Mouse (Mus musculus) heart, embryonic 11.5 days (tissue): ENCODE measurements around the gene Fut8. TPM values are rescaled to one million over a fixed set of nuclear protein-coding genes. Genes with fewer than 3 reads are reported as not detected.

Source experiments
- ATAC-seq: fragments of 200-750 bp; cut with Nextera tagmentation; replicated peaks from 2 replicates; pipeline ENCODE4 v1.8.0; 2017; ENCODE audit warnings: moderate library complexity; ENCODE audit not compliant: insufficient number of reproducible peaks, low FRiP score, low TSS enrichment
- H3K27ac ChIP-seq: fragments of 300-500 bp; sonication (generic); 2 replicates; pipeline ENCODE4 v1.5.1; 2014; ENCODE audit warnings: mild to moderate bottlenecking, low read depth, low read length
- H3K27me3 ChIP-seq: fragments of 300-500 bp; sonication (generic); 2 replicates; pipeline ENCODE4 v1.6.1; 2014; ENCODE audit warnings: mild to moderate bottlenecking, low read length, mixed read lengths; ENCODE audit not compliant: control insufficient read depth, insufficient read depth
- H3K36me3 ChIP-seq: fragments of 300-500 bp; sonication (generic); 2 replicates; pipeline ENCODE4 v1.6.1; 2014; ENCODE audit warnings: mild to moderate bottlenecking, low read length, moderate library complexity, mixed read lengths; ENCODE audit not compliant: control insufficient read depth, insufficient read depth
- H3K4me1 ChIP-seq: fragments of 300-500 bp; sonication (generic); 2 replicates; pipeline ENCODE4 v1.6.1; 2014; ENCODE audit warnings: low read length; ENCODE audit not compliant: control insufficient read depth, insufficient read depth
- H3K4me2 ChIP-seq: fragments of 300-500 bp; sonication (generic); 2 replicates; pipeline ENCODE4 v1.6.1; 2014; ENCODE audit warnings: mild to moderate bottlenecking, moderate library complexity
- H3K4me3 ChIP-seq: fragments of 300-500 bp; sonication (generic); 2 replicates; pipeline ENCODE4 v1.5.1; 2014; ENCODE audit warnings: low read depth, low read length
- H3K9ac ChIP-seq: fragments of 300-500 bp; sonication (generic); 2 replicates; pipeline ENCODE4 v1.6.1; 2014; ENCODE audit warnings: mild to moderate bottlenecking, low read depth, low read length, moderate library complexity
- H3K9me3 ChIP-seq: fragments of 300-500 bp; sonication (generic); replicated peaks from 2 replicates; pipeline ENCODE4 v1.6.1; 2016; ENCODE audit warnings: low read length; ENCODE audit not compliant: control insufficient read depth
- WGBS: fragments of 180-500 bp; shearing (Covaris S2); extraction: QIAGEN DNeasy Blood & Tissue Kit; methylation state at CpG from one replicate; pipeline ENCODE4 v1.1.7; 2014; ENCODE audit not compliant: insufficient replicate concordance; 5-methylcytosine and 5-hydroxymethylcytosine counted together
- polyA plus RNA-seq: library from polyadenylated mRNA; unstranded; fragments of >200 nt; fragmentation: Nextera tagmentation; extraction: Ambion mirVana; gene quantifications from 2 replicates; pipeline ENCODE4 v1.2.1, GENCODE M21; 2014

Gene Fut8
- polyA plus RNA-seq, 1 experiment from 2014 or later, result 17.1 TPM

DNA sequence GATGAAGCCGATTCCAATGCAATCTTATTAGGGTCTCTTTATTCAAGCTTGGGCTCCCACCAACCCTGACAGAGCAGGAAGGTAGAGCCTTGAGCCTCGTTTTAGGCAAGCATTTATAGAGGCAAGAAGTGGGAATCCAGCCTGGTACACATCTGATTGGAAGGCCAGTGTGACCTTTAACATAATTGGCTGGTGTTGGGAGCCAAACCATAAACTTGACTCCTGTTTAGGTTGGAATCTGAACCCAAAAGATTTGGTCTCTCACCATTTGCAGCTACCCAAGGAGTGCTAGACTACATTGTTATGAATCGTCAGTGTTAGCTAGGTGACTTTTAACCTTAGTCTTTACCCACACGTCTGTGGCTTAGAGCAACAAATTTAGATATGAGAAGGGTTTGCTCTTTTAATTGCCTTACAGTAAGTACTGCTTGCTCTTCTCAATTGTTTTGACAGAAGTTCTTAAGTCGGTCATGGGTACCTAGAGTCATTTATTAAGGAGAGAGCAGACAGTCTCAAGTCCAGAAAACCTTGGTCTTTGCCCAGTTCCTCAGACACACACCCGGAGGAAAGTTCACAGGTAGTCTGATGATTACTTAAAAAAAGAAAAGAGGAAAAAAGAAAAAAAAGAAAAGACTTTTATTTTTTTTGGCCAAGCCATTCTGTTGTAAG lies 23.9 kb upstream of the Fut8 start:
- H3K4me3 ChIP-seq, result no peak overlapping the region
- no peak overlapping the region for H3K9ac ChIP-seq
- no peaks in the 10 kb centered on the region for H3K27me3 ChIP-seq
- H3K27ac ChIP-seq, result no peak overlapping the region
- no peaks in the 10 kb centered on the region for H3K9me3 ChIP-seq
- H3K4me1 ChIP-seq, result 0 out of 2 replicates have a peak, but pooled peaks cover 3% of the 10 kb centered on the region
- no peak for ATAC-seq
- WGBS, result 66% methylated on average over 6 of the region's 6 CpGs
- no peaks in the 10 kb centered on the region for H3K36me3 ChIP-seq
- H3K4me2 ChIP-seq, result no peak overlapping the region

DNA sequence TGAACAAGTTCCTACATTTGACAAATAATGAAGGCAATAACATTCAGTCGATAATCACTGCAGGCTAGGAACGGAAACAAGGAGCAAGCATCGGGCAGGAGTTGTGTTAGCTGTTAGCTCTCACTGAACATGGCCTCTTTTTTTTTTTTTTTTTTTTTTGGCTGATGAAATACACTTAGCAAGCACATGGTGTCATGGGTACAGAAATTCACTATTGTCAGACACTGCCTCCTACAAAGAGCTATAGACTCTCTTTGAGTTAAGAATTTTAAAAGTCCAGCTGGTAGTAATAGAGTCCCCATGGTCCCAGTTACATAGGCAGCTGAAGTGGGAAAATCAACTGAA lies 23.4 kb upstream of the Fut8 start:
- no peak overlapping the region for H3K9ac ChIP-seq
- H3K9me3 ChIP-seq, result no peaks in the 10 kb centered on the region
- no peaks in the 10 kb centered on the region for H3K36me3 ChIP-seq
- WGBS, result 87% methylated on average over 3 of the region's 3 CpGs
- H3K4me3 ChIP-seq, result no peak overlapping the region
- H3K4me1 ChIP-seq, result 0 out of 2 replicates have a peak, but pooled peaks cover 3% of the 10 kb centered on the region
- no peak for ATAC-seq
- no peaks in the 10 kb centered on the region for H3K27me3 ChIP-seq
- no peak overlapping the region for H3K27ac ChIP-seq
- H3K4me2 ChIP-seq, result no peak overlapping the region

DNA sequence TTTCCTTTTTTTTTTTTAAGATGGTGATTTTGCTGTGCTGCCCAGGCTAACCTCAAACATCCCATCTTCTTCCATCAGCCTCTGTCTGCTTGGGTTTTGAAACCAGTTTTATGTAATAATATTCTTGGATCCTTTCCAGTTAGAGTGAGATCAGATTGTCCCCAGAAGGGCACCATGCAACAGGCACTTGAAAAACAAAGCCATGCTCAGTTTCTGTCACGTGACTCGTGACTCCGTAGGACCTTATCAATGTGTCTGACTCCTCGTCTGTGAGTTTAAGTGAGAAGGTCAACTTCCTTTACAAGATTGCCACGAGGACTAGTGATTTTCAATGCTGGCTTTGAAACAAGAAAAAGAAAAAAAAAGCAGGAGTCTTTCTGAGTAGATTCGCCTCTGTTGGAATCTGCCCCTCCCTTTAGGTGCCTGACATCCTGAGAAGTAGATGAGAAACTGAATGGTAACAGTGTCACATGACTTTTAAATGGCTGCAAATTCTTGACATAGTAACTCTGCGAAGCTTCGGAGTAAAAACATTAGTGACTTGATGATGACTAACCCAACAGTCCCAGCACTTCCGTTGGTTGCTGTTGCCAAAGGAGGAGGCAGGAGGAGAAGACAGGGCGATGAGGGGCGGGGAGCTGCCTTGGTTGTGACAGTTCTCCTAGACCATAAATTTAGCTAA lies 21.3 kb upstream of the Fut8 start:
- Histone ChIP-seq H3K4me3 (0 out of 2 replicates have a peak overlapping the region, but pooled peaks have one; percentile 8), H3K9me3 (no peaks in the 10 kb centered on the region), H3K36me3 (no peaks in the 10 kb centered on the region), H3K9ac (no peak overlapping the region), H3K27ac (no peak overlapping the region), H3K4me1 (0 out of 2 replicates have a peak, but pooled peaks cover 3% of the 10 kb centered on the region), H3K27me3 (no peaks in the 10 kb centered on the region), H3K4me2 (peak overlapping the region; percentile 48)
- WGBS, result 44% methylated on average over 11 of the region's 11 CpGs
- no peak for ATAC-seq

DNA sequence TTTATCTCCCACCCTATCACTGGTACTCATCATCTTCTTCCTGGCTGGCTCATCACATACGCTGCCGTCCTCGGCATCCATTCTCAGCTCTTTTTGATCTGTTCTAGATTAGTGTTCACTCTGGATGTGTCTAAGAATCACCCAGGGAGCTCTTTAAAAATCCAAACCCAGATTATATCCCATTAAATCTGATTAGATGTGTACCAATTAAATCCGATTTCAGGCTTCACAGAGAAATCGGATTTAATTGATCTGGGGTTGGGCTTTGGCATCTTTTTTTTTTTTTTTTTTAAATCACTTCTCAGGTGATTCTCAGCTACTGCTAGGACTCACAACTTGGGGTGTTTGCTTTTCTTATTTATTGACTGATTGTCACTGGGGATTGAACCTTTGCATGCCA lies 17.3 kb upstream of the Fut8 start:
- H3K4me3 ChIP-seq, result no peak overlapping the region
- 0 out of 2 replicates have a peak, but pooled peaks cover 3% of the 10 kb centered on the region for H3K4me1 ChIP-seq
- H3K4me2 ChIP-seq, result no peak overlapping the region
- 64% methylated on average over 5 of the region's 5 CpGs for WGBS
- H3K36me3 ChIP-seq, result no peaks in the 10 kb centered on the region
- H3K27me3 ChIP-seq, result no peaks in the 10 kb centered on the region
- no peak overlapping the region for H3K27ac ChIP-seq
- no peak for ATAC-seq
- no peaks in the 10 kb centered on the region for H3K9me3 ChIP-seq
- H3K9ac ChIP-seq, result no peak overlapping the region

DNA sequence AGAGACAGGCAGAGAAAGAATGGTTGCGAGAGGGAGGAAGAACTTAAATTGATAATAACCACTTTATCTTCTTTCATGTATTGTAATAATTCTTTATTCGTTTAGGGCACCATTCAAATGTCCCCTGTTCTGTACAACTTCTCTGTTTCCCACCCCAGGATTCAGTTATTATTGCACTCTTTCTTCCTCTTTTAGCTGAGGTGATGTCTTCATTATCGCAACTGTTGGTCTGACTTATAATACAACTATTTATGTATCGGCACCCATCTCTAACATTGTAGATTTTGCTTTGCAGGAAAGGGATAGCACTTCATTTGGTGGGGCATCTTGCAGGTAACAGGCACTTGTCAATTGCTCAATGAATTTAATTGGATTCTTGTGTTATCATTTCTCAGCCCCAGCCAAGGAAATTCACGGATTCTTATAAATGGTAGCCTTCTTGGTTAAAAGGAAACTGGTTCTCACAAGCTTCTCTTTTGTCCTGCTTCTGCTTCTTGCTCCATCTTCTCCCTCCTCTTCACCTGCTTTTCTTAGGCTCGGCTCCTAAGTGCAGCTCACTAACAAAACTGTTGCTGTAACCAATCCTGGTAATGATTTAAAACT lies 15.6 kb upstream of the Fut8 start:
- no peak for ATAC-seq

DNA sequence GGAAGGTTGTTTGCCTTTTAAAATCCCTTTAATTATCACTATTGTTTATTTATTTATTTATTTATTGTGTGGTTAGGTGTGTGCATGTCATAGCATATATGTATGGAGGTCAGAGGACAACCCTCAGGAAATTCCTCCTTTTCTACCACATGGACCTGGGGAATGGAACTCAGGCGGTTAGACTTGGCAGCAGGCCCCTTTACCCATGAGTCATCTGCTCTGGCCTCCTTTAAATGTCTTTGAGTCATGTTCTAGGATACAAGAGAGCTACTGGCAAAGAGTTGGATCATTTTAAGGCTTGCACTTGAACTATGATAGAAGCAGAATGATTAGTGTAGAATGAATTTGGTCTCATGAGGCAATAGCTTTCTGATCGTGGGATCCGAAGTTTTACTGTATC lies 14.3 kb upstream of the Fut8 start:
- H3K27ac ChIP-seq, result no peak overlapping the region
- H3K4me1 ChIP-seq, result no peaks in the 10 kb centered on the region
- H3K27me3 ChIP-seq, result no peaks in the 10 kb centered on the region
- H3K4me3 ChIP-seq, result no peak overlapping the region
- no peak overlapping the region for H3K4me2 ChIP-seq
- WGBS, result 87% methylated on average over 3 of the region's 3 CpGs
- no peak overlapping the region for H3K9ac ChIP-seq
- ATAC-seq, result no peak
- H3K36me3 ChIP-seq, result no peaks in the 10 kb centered on the region
- no peaks in the 10 kb centered on the region for H3K9me3 ChIP-seq

More for the DNA sequence above, 15.6 kb upstream of the Fut8 start:
- Histone ChIP-seq H3K4me2 (no peak overlapping the region), H3K4me1 (no peaks in the 10 kb centered on the region), H3K36me3 (no peaks in the 10 kb centered on the region), H3K9me3 (no peaks in the 10 kb centered on the region), H3K27ac (no peak overlapping the region), H3K4me3 (no peak overlapping the region), H3K9ac (no peak overlapping the region), H3K27me3 (no peaks in the 10 kb centered on the region)
- WGBS, result 85% methylated on average over 6 of the region's 6 CpGs

DNA sequence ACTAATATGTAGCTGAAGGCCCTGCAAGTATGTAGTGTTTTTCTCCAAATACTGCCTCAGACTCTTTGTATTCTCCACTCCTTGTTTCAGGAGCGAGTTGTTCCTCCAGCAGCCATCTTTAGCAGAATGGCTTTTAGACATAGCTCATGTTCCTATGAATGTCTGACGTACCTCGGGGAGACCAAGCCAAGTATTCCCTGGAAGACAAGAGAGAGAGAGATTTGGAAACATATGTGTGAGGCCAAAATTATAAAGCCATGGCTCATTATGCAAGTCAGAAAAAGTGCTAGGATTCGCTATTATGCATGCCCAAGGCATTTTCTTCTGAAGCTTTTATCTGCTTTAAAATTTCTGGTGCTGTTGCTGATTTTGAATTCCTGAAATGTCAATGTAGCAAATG lies 13.8 kb upstream of the Fut8 start:
- H3K9me3 ChIP-seq, result no peaks in the 10 kb centered on the region
- H3K9ac ChIP-seq, result no peak overlapping the region
- H3K36me3 ChIP-seq, result no peaks in the 10 kb centered on the region
- no peak for ATAC-seq
- no peaks in the 10 kb centered on the region for H3K4me1 ChIP-seq
- no peaks in the 10 kb centered on the region for H3K27me3 ChIP-seq
- WGBS, result 78% methylated on average over 4 of the region's 4 CpGs
- H3K4me3 ChIP-seq, result no peak overlapping the region
- H3K27ac ChIP-seq, result no peak overlapping the region
- no peak overlapping the region for H3K4me2 ChIP-seq

DNA sequence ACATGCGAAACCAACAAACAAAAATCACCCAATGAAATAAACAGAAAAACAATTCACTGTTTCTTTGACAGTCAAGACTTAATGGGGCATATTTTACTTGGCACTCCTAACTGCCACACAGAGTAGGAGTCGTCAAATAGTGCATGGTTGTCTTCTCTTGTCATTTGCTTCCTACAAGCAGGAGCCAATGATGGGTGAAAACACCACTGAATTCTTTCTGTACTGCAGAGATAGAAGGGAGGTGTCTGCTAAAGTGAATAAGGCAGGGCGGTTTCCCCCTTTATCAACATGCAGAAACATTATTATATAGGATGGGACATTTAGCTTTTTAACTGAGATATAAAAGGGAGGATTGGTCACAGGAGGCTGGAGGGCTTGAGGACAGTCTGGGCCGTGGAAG lies 13.0 kb upstream of the Fut8 start:
- no peak overlapping the region for H3K4me3 ChIP-seq
- H3K4me2 ChIP-seq, result no peak overlapping the region
- no peaks in the 10 kb centered on the region for H3K4me1 ChIP-seq
- H3K27ac ChIP-seq, result no peak overlapping the region
- WGBS, result 67% methylated on average over 4 of the region's 4 CpGs
- no peaks in the 10 kb centered on the region for H3K27me3 ChIP-seq
- no peak for ATAC-seq
- H3K36me3 ChIP-seq, result no peaks in the 10 kb centered on the region
- no peak overlapping the region for H3K9ac ChIP-seq
- H3K9me3 ChIP-seq, result no peaks in the 10 kb centered on the region
